Mouse (Mus musculus) neural tube, embryonic 13.5 days (tissue): ENCODE measurements around the gene Zfp952. TPM values are rescaled to one million over a fixed set of nuclear protein-coding genes. Genes with fewer than 3 reads are reported as not detected.

ENCODE experiments used
- ATAC-seq: fragments of 200-750 bp; cut with Nextera tagmentation; 2 replicates; pipeline ENCODE4 v1.8.0; 2017; ENCODE audit warnings: low read depth, mild to moderate bottlenecking, moderate TSS enrichment, moderate library complexity
- H3K27ac ChIP-seq: fragments of 300-500 bp; sonication (generic); replicated peaks from 2 replicates; pipeline ENCODE4 v1.5.1; 2015; ENCODE audit warnings: moderate library complexity, mild to moderate bottlenecking, inconsistent platforms
- H3K27me3 ChIP-seq: fragments of 300-500 bp; sonication (generic); 2 replicates; pipeline ENCODE4 v1.6.1; 2015; ENCODE audit warnings: mild to moderate bottlenecking, inconsistent platforms
- H3K36me3 ChIP-seq: fragments of 300-500 bp; sonication (generic); 2 replicates; pipeline ENCODE4 v1.6.1; 2015; ENCODE audit warnings: mild to moderate bottlenecking, inconsistent platforms
- H3K4me1 ChIP-seq: fragments of 300-500 bp; sonication (generic); replicated peaks from 2 replicates; pipeline ENCODE4 v1.6.1; 2015; ENCODE audit warnings: inconsistent platforms
- H3K4me2 ChIP-seq: fragments of 300-500 bp; sonication (generic); 2 replicates; pipeline ENCODE4 v1.6.1; 2015; ENCODE audit warnings: inconsistent platforms, mild to moderate bottlenecking, moderate library complexity
- H3K4me3 ChIP-seq: fragments of 300-500 bp; sonication (generic); 2 replicates; pipeline ENCODE4 v1.5.1; 2015; ENCODE audit warnings: mild to moderate bottlenecking, inconsistent platforms
- H3K9ac ChIP-seq: fragments of 300-500 bp; sonication (generic); 2 replicates; pipeline ENCODE4 v1.6.1; 2015; ENCODE audit warnings: moderate library complexity, mild to moderate bottlenecking, inconsistent platforms
- H3K9me3 ChIP-seq: fragments of 300-500 bp; sonication (generic); 2 replicates; pipeline ENCODE4 v1.6.1; 2016; ENCODE audit warnings: inconsistent platforms
- WGBS: fragments of 180-500 bp; shearing (Covaris S2); methylation state at CpG from one replicate; pipeline ENCODE4 v1.1.7; 2015; 5-methylcytosine and 5-hydroxymethylcytosine counted together
- polyA plus RNA-seq: library from polyadenylated mRNA; unstranded; fragments of >200 nt; fragmentation: Nextera tagmentation; extraction: Ambion mirVana; gene quantifications from 2 replicates; pipeline ENCODE4 v1.2.1, GENCODE M21; 2015

The Zfp952 gene
- 19.3 and 23.2 TPM in 2 replicates for polyA plus RNA-seq

GRCm38 (mm10) chr17:32992699-32993474, at the start of gene Zfp952:
Gene Zfp952 (plus strand): TSS chr17:32993129.
- peak; percentile 97 for ATAC-seq
- Histone ChIP-seq H3K27ac (peak within 1 kb of the TSS; percentile 80), H3K9me3 (no peaks in the 10 kb centered on the region), H3K4me1 (peaks cover 21% of the 10 kb centered on the region), H3K4me3 (peak within 1 kb of the TSS; percentile 55), H3K27me3 (no peaks in the 10 kb centered on the region), H3K9ac (peak within 1 kb of the TSS; percentile 72), H3K36me3 (peaks cover 31% of the 10 kb centered on the region), H3K4me2 (peak within 1 kb of the TSS; percentile 71)
- 2% methylated on average over 21 of the region's 21 CpGs for WGBS

- H3K27me3 ChIP-seq: no peaks in the 10 kb centered on the region
- no peak for ATAC-seq
- H3K4me2 ChIP-seq: no peak overlapping the region
- no peak overlapping the region for H3K27ac ChIP-seq
- 90% methylated on average over 3 of the region's 3 CpGs for WGBS
- no peaks in the 10 kb centered on the region for H3K36me3 ChIP-seq
- no peaks in the 10 kb centered on the region for H3K9me3 ChIP-seq
- H3K4me3 ChIP-seq: no peak overlapping the region
- H3K9ac ChIP-seq: no peak overlapping the region
- peaks cover 8% of the 10 kb centered on the region for H3K4me1 ChIP-seq
Observed at GRCm38 (mm10) chr17:32943661-32944060, 49.3 kb upstream of the Zfp952 start.

- no peaks in the 10 kb centered on the region for H3K36me3 ChIP-seq
- 56% methylated on average over 3 of the region's 3 CpGs for WGBS
- peaks cover 8% of the 10 kb centered on the region for H3K4me1 ChIP-seq
- H3K9ac ChIP-seq: no peak overlapping the region
- no peak overlapping the region for H3K27ac ChIP-seq
- no peaks in the 10 kb centered on the region for H3K27me3 ChIP-seq
- H3K4me2 ChIP-seq: no peak overlapping the region
- ATAC-seq: no peak
- no peaks in the 10 kb centered on the region for H3K9me3 ChIP-seq
- no peak overlapping the region for H3K4me3 ChIP-seq
Observed at GRCm38 (mm10) chr17:32944402-32945035, 48.4 kb upstream of the Zfp952 start.

- Histone ChIP-seq H3K36me3 (no peaks in the 10 kb centered on the region), H3K9me3 (peaks cover 4% of the 10 kb centered on the region; the same call in 1 of the 2 replicates), H3K27ac (no peak overlapping the region), H3K4me3 (peak overlapping the region; percentile 45), H3K27me3 (no peaks in the 10 kb centered on the region), H3K9ac (peak overlapping the region; percentile 58), H3K4me2 (peak overlapping the region; percentile 62), H3K4me1 (peaks cover 8% of the 10 kb centered on the region)
- ATAC-seq: no peak
- WGBS: 69% methylated on average over 9 of the region's 9 CpGs
Observed at GRCm38 (mm10) chr17:32946716-32947115, 46.2 kb upstream of the Zfp952 start.

- 35% methylated on average over 12 of the region's 12 CpGs for WGBS
- Histone ChIP-seq H3K4me1 (peaks cover 8% of the 10 kb centered on the region), H3K4me2 (peak within 1 kb of the TSS; percentile 62), H3K36me3 (no peaks in the 10 kb centered on the region), H3K27me3 (no peaks in the 10 kb centered on the region), H3K27ac (no peak within 1 kb of the TSS; the same call in 1 of the 2 replicates), H3K9ac (peak within 1 kb of the TSS; percentile 58), H3K4me3 (peak within 1 kb of the TSS; percentile 45), H3K9me3 (peaks cover 4% of the 10 kb centered on the region; the same call in 1 of the 2 replicates)
- peak; percentile 95 for ATAC-seq
Observed at GRCm38 (mm10) chr17:32947215-32947914, 45.6 kb upstream of the Zfp952 start, which contains the start of gene Cyp4f13. Gene Cyp4f13 (minus strand): TSS chr17:32947402.

GRCm38 (mm10) chr17:32950136-32950535, 42.8 kb upstream of the Zfp952 start:
- Histone ChIP-seq H3K27me3 (no peaks in the 10 kb centered on the region), H3K4me1 (peaks cover 8% of the 10 kb centered on the region), H3K9me3 (peaks cover 4% of the 10 kb centered on the region; the same call in 1 of the 2 replicates), H3K36me3 (no peaks in the 10 kb centered on the region), H3K27ac (no peak overlapping the region), H3K9ac (no peak overlapping the region), H3K4me3 (no peak overlapping the region), H3K4me2 (no peak overlapping the region)
- ATAC-seq: no peak
- 89% methylated on average over 3 of the region's 3 CpGs for WGBS

GRCm38 (mm10) chr17:32951006-32951405, 41.9 kb upstream of the Zfp952 start:
- Histone ChIP-seq H3K4me2 (no peak overlapping the region), H3K9me3 (peaks cover 4% of the 10 kb centered on the region; the same call in 1 of the 2 replicates), H3K9ac (no peak overlapping the region), H3K27ac (no peak overlapping the region), H3K4me3 (no peak overlapping the region), H3K4me1 (peaks cover 8% of the 10 kb centered on the region), H3K27me3 (no peaks in the 10 kb centered on the region), H3K36me3 (no peaks in the 10 kb centered on the region)
- ATAC-seq: no peak
- WGBS: 83% methylated on average over 11 of the region's 11 CpGs

GRCm38 (mm10) chr17:32951441-32951840, 41.5 kb upstream of the Zfp952 start:
- Histone ChIP-seq H3K27ac (no peak overlapping the region), H3K27me3 (no peaks in the 10 kb centered on the region), H3K36me3 (no peaks in the 10 kb centered on the region), H3K9ac (no peak overlapping the region), H3K9me3 (peaks cover 4% of the 10 kb centered on the region; the same call in 1 of the 2 replicates), H3K4me2 (no peak overlapping the region), H3K4me1 (peaks cover 4% of the 10 kb centered on the region), H3K4me3 (no peak overlapping the region)
- ATAC-seq: no peak
- WGBS: 34% methylated on average over 16 of the region's 16 CpGs

GRCm38 (mm10) chr17:32965253-32965622, 27.7 kb upstream of the Zfp952 start:
- H3K4me2 ChIP-seq: peak overlapping the region; percentile 84
- H3K4me1 ChIP-seq: peaks cover 18% of the 10 kb centered on the region
- H3K9me3 ChIP-seq: no peaks in the 10 kb centered on the region
- no peaks in the 10 kb centered on the region for H3K27me3 ChIP-seq
- peak overlapping the region; percentile 39; the same call in 1 of the 2 replicates for H3K27ac ChIP-seq
- peak overlapping the region; percentile 81 for H3K9ac ChIP-seq
- peak overlapping the region; percentile 84 for H3K4me3 ChIP-seq
- no peaks in the 10 kb centered on the region for H3K36me3 ChIP-seq
- peak; percentile 68 for ATAC-seq
- WGBS: under 1% methylated on average over 14 of the region's 14 CpGs

GRCm38 (mm10) chr17:32965623-32966290, 27.2 kb upstream of the Zfp952 start, which contains the start of gene Zfp472:
Gene Zfp472 (plus strand): TSS chr17:32965814.
- Histone ChIP-seq H3K9ac (peak within 1 kb of the TSS; percentile 81), H3K9me3 (no peaks in the 10 kb centered on the region), H3K4me3 (peak within 1 kb of the TSS; percentile 84), H3K27ac (peak within 1 kb of the TSS; percentile 84), H3K27me3 (no peaks in the 10 kb centered on the region), H3K4me2 (peak within 1 kb of the TSS; percentile 84), H3K4me1 (peaks cover 18% of the 10 kb centered on the region), H3K36me3 (no peaks in the 10 kb centered on the region)
- WGBS: 0% methylated on average over 33 of the region's 33 CpGs
- ATAC-seq: peak; percentile 99

GRCm38 (mm10) chr17:32981361-32981760, 11.6 kb upstream of the Zfp952 start:
- Histone ChIP-seq H3K4me2 (no peak overlapping the region), H3K4me3 (no peak overlapping the region), H3K27ac (no peak overlapping the region), H3K9me3 (no peaks in the 10 kb centered on the region), H3K27me3 (no peaks in the 10 kb centered on the region), H3K36me3 (peaks cover 47% of the 10 kb centered on the region), H3K9ac (no peak overlapping the region), H3K4me1 (no peaks in the 10 kb centered on the region)
- 93% methylated on average over 4 of the region's 4 CpGs for WGBS
- no peak for ATAC-seq
